Mouse (Mus musculus) liver, adult 2 months (tissue): ENCODE measurements around the gene Dcaf11.

Source experiments
- CTCF ChIP-seq: fragments of 200-500 bp; IDR thresholded peaks from 2 replicates; pipeline ENCODE4 v1.5.1; 2011; ENCODE audit warnings: low read depth, low read length, control low read depth
- POLR2A ChIP-seq: fragments of 200-500 bp; IDR thresholded peaks from 2 replicates; pipeline ENCODE4 v1.6.1; 2011; ENCODE audit warnings: low read length, control low read depth; ENCODE audit not compliant: insufficient read depth; ENCODE audit errors: extremely low read depth

DNA sequence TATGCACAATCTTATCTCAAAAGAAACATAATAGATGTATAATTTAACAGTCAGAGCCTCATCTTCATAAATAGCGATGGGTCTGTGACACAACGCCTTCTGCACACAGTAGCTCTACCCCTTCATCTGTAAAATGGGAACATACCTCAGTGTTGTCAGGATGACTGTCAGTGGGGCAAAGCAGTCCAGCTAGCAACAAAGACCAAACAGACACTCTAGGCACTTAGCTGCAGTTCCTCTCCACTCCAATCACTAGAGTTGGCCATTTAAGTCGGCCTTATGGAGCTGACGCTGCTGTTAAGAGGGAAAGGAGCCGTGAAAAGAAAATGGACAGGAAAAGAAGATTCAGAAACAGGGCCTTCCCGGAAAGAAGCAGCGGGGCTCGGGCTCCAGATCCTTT is 8.0 kb upstream of the Dcaf11 start:
- no peak for TF ChIP-seq CTCF
- no peak for TF ChIP-seq POLR2A
